Mouse (Mus musculus) midbrain, embryonic 11.5 days (tissue): ENCODE data around the gene Scyl2. TPM values are rescaled to one million over a fixed set of nuclear protein-coding genes. Genes with fewer than 3 reads are reported as not detected.
A peak's percentile ranks its signal among the peaks of the same experiment; 100 is the strongest.
"Not testable (repeated sequence)": the region's sequence is repeated elsewhere in the genome, so short reads cannot be mapped to it uniquely, and the experiment has no call there.

Experiments
- ATAC-seq: fragments of 200-750 bp; cut with Nextera tagmentation; 2 replicates; pipeline ENCODE4 v1.8.0; 2017; ENCODE audit warnings: moderate TSS enrichment, moderate library complexity; ENCODE audit not compliant: low FRiP score
- DNase-seq: peaks from one replicate; pipeline ENCODE4 v3.0.0; 2015; ENCODE audit warnings: low spot score; ENCODE audit errors: missing footprints
- H3K27ac ChIP-seq: fragments of 300-500 bp; sonication (generic); 2 replicates; pipeline ENCODE4 v1.5.1; 2014; ENCODE audit warnings: low read depth, low read length
- H3K27me3 ChIP-seq: fragments of 300-500 bp; sonication (generic); 2 replicates; pipeline ENCODE4 v1.6.1; 2014; ENCODE audit warnings: mild to moderate bottlenecking, low read length, moderate library complexity, mixed read lengths; ENCODE audit not compliant: control insufficient read depth, insufficient read depth
- H3K36me3 ChIP-seq: fragments of 300-500 bp; sonication (generic); 2 replicates; pipeline ENCODE4 v1.6.1; 2014; ENCODE audit warnings: mild to moderate bottlenecking, low read length, moderate library complexity, mixed read lengths; ENCODE audit not compliant: control insufficient read depth, insufficient read depth
- H3K4me1 ChIP-seq: fragments of 300-500 bp; sonication (generic); 2 replicates; pipeline ENCODE4 v1.6.1; 2014; ENCODE audit warnings: low read length; ENCODE audit not compliant: control insufficient read depth, insufficient read depth
- H3K4me2 ChIP-seq: fragments of 300-500 bp; sonication (generic); 2 replicates; pipeline ENCODE4 v1.6.1; 2014; ENCODE audit warnings: mild to moderate bottlenecking, moderate library complexity
- H3K4me3 ChIP-seq: fragments of 300-500 bp; sonication (generic); 2 replicates; pipeline ENCODE4 v1.5.1; 2014; ENCODE audit warnings: low read depth, low read length
- H3K9ac ChIP-seq: fragments of 300-500 bp; sonication (generic); 2 replicates; pipeline ENCODE4 v1.6.1; 2014; ENCODE audit warnings: low read length
- H3K9me3 ChIP-seq: fragments of 300-500 bp; sonication (generic); 2 replicates; pipeline ENCODE4 v1.6.1; 2016; ENCODE audit warnings: low read length; ENCODE audit not compliant: control insufficient read depth
- WGBS: fragments of 180-500 bp; shearing (Covaris S2); extraction: QIAGEN DNeasy Blood & Tissue Kit; methylation state at CpG from one replicate; pipeline ENCODE4 v1.1.7; 2014; 5-methylcytosine and 5-hydroxymethylcytosine counted together
- polyA plus RNA-seq: library from polyadenylated mRNA; unstranded; fragments of >200 nt; fragmentation: Nextera tagmentation; extraction: Ambion mirVana; gene quantifications from 2 replicates; pipeline ENCODE4 v1.2.1, GENCODE M21; 2014

Gene Scyl2
- polyA plus RNA-seq, 1 experiment from 2014 or later = 26.2 TPM

- Histone ChIP-seq H3K4me2 (no peak overlapping the region), H3K27ac (no peak overlapping the region), H3K9ac (no peak overlapping the region), H3K4me3 (no peak overlapping the region), H3K36me3 (peaks cover 5% of the 10 kb centered on the region), H3K4me1 (peaks cover 2% of the 10 kb centered on the region; the same call in 1 of the 2 replicates), H3K27me3 (no peaks in the 10 kb centered on the region), H3K9me3 (no peaks in the 10 kb centered on the region)
- ATAC-seq (no peak), DNase-seq (no peak)
- WGBS = 38% methylated on average over 10 of the region's 10 CpGs
Observed at GRCm38 (mm10) chr10:89708720-89709119, 22.6 kb upstream of the Scyl2 start.

GRCm38 (mm10) chr10:89707397-89707796 lies 21.3 kb upstream of the Scyl2 start:
- no peaks in the 10 kb centered on the region for H3K9me3 ChIP-seq
- no peak for ATAC-seq
- H3K4me2 ChIP-seq = no peak overlapping the region
- DNase-seq = no peak
- no peak overlapping the region for H3K4me3 ChIP-seq
- H3K9ac ChIP-seq = no peak overlapping the region
- H3K4me1 ChIP-seq = peaks cover 2% of the 10 kb centered on the region; the same call in 1 of the 2 replicates
- no peaks in the 10 kb centered on the region for H3K36me3 ChIP-seq
- no peaks in the 10 kb centered on the region for H3K27me3 ChIP-seq
- 85% methylated on average over 3 of the region's 3 CpGs for WGBS
- H3K27ac ChIP-seq = no peak overlapping the region

- WGBS = 51% methylated on average over 5 of the region's 5 CpGs
- no peak overlapping the region for H3K4me3 ChIP-seq
- no peaks in the 10 kb centered on the region for H3K36me3 ChIP-seq
- H3K4me2 ChIP-seq = no peak overlapping the region
- no peaks in the 10 kb centered on the region for H3K4me1 ChIP-seq
- DNase-seq (no peak), ATAC-seq (no peak)
- H3K27ac ChIP-seq = no peak overlapping the region
- H3K9me3 ChIP-seq = no peaks in the 10 kb centered on the region
- no peak overlapping the region for H3K9ac ChIP-seq
- no peaks in the 10 kb centered on the region for H3K27me3 ChIP-seq
Observed at GRCm38 (mm10) chr10:89703042-89703441, 17.0 kb upstream of the Scyl2 start.

GRCm38 (mm10) chr10:89697956-89698355 lies 11.9 kb upstream of the Scyl2 start:
- DNase-seq (no peak), ATAC-seq (no peak)
- Histone ChIP-seq H3K9me3 (no peaks in the 10 kb centered on the region), H3K36me3 (no peaks in the 10 kb centered on the region), H3K4me3 (no peak overlapping the region), H3K4me1 (no peaks in the 10 kb centered on the region), H3K27me3 (no peaks in the 10 kb centered on the region), H3K9ac (no peak overlapping the region), H3K27ac (no peak overlapping the region), H3K4me2 (no peak overlapping the region)
- 95% methylated on average over 3 of the region's 3 CpGs for WGBS

GRCm38 (mm10) chr10:89696270-89696669 lies 10.2 kb upstream of the Scyl2 start:
- 66% methylated on average over 2 of the region's 2 CpGs for WGBS
- not testable (repeated sequence) for H3K9me3 ChIP-seq, H3K36me3 ChIP-seq, H3K27ac ChIP-seq, H3K4me1 ChIP-seq, DNase-seq, H3K9ac ChIP-seq, H3K4me3 ChIP-seq, ATAC-seq, H3K4me2 ChIP-seq, H3K27me3 ChIP-seq

- H3K4me1 ChIP-seq = no peaks in the 10 kb centered on the region
- no peaks in the 10 kb centered on the region for H3K9me3 ChIP-seq
- WGBS = 84% methylated on average over 20 of the region's 20 CpGs
Observed at GRCm38 (mm10) chr10:89695194-89695911, 9.3 kb upstream of the Scyl2 start.

GRCm38 (mm10) chr10:89690021-89690420 lies 3.9 kb upstream of the Scyl2 start:
- WGBS = 64% methylated on average over 8 of the region's 8 CpGs
- Histone ChIP-seq H3K4me1 (peaks cover 6% of the 10 kb centered on the region), H3K9ac (no peak overlapping the region), H3K9me3 (no peaks in the 10 kb centered on the region), H3K4me2 (no peak overlapping the region), H3K4me3 (no peak overlapping the region), H3K27me3 (no peaks in the 10 kb centered on the region), H3K36me3 (no peaks in the 10 kb centered on the region), H3K27ac (no peak overlapping the region)
- no peak for DNase-seq
- no peak for ATAC-seq

More at GRCm38 (mm10) chr10:89695194-89695911, 9.3 kb upstream of the Scyl2 start:
- ATAC-seq (no peak), DNase-seq (no peak)
- Histone ChIP-seq H3K27ac (no peak overlapping the region), H3K4me2 (no peak overlapping the region), H3K9ac (no peak overlapping the region), H3K4me3 (no peak overlapping the region), H3K36me3 (no peaks in the 10 kb centered on the region), H3K27me3 (no peaks in the 10 kb centered on the region)

- Histone ChIP-seq H3K9ac (no peak overlapping the region), H3K9me3 (no peaks in the 10 kb centered on the region), H3K4me2 (no peak overlapping the region), H3K27me3 (no peaks in the 10 kb centered on the region), H3K27ac (no peak overlapping the region), H3K4me1 (peaks cover 8% of the 10 kb centered on the region), H3K36me3 (no peaks in the 10 kb centered on the region), H3K4me3 (no peak overlapping the region)
- ATAC-seq = no peak
- WGBS = 76% methylated on average over 2 of the region's 2 CpGs
- no peak for DNase-seq
Observed at GRCm38 (mm10) chr10:89687455-89687854, 1.4 kb upstream of the Scyl2 start.

- DNase-seq = peak; percentile 92
- no peaks in the 10 kb centered on the region for H3K36me3 ChIP-seq
- 1% methylated on average over 51 of the region's 51 CpGs for WGBS
- H3K4me1 ChIP-seq = peaks cover 8% of the 10 kb centered on the region
- ATAC-seq = peak; percentile 83
- H3K27me3 ChIP-seq = no peaks in the 10 kb centered on the region
- H3K27ac ChIP-seq = no peak overlapping the region; the same call in 1 of the 2 replicates
- peak overlapping the region; percentile 100 for H3K4me3 ChIP-seq
- peak overlapping the region; percentile 93 for H3K9ac ChIP-seq
- no peaks in the 10 kb centered on the region for H3K9me3 ChIP-seq
- H3K4me2 ChIP-seq = peak overlapping the region; percentile 77
Observed at GRCm38 (mm10) chr10:89685391-89686138, 520 bp downstream of the Scyl2 start.
